Mouse (Mus musculus): ENCODE data around the gene Atp6v0a4. TPM values are rescaled to one million over a fixed set of nuclear protein-coding genes. Genes with fewer than 3 reads are reported as not detected.

The Atp6v0a4 gene
- polyA plus RNA-seq, 1 experiment from 2014 or later, result 0.45 TPM

GRCm38 (mm10) chr6:38148626-38149025 lies 24.2 kb upstream of the Atp6v0a4 start:
- H3K9ac ChIP-seq, result no peak overlapping the region
- no peak for ATAC-seq (ENCODE audit: extremely low read depth, insufficient number of reproducible peaks, low FRiP score, low TSS enrichment)
- peaks cover 53% of the 10 kb centered on the region for H3K4me1 ChIP-seq
- H3K4me2 ChIP-seq, result no peak overlapping the region
- no peaks in the 10 kb centered on the region for H3K27me3 ChIP-seq (replicated peaks)
- 85% methylated on average over 10 of the region's 10 CpGs for WGBS
- H3K27ac ChIP-seq (replicated peaks), result no peak overlapping the region
- H3K36me3 ChIP-seq, result peaks cover 18% of the 10 kb centered on the region
- no peaks in the 10 kb centered on the region for H3K9me3 ChIP-seq
- no peak overlapping the region for H3K4me3 ChIP-seq

- peaks cover 46% of the 10 kb centered on the region for H3K4me1 ChIP-seq
- no peak overlapping the region for H3K4me3 ChIP-seq
- ATAC-seq (ENCODE audit: extremely low read depth, insufficient number of reproducible peaks, low FRiP score, low TSS enrichment), result no peak
- H3K9ac ChIP-seq, result 0 out of 2 replicates have a peak overlapping the region, but pooled peaks have one; percentile 2
- peaks cover 21% of the 10 kb centered on the region for H3K36me3 ChIP-seq
- no peaks in the 10 kb centered on the region for H3K9me3 ChIP-seq
- no peak overlapping the region for H3K27ac ChIP-seq (replicated peaks)
- WGBS, result 82% methylated on average over 5 of the region's 5 CpGs
- no peak overlapping the region for H3K4me2 ChIP-seq
- no peaks in the 10 kb centered on the region for H3K27me3 ChIP-seq (replicated peaks)
Measured at GRCm38 (mm10) chr6:38147301-38147700, 22.9 kb upstream of the Atp6v0a4 start.

GRCm38 (mm10) chr6:38145463-38146065 lies 21.2 kb upstream of the Atp6v0a4 start:
- H3K4me1 ChIP-seq, result peaks cover 39% of the 10 kb centered on the region
- no peak overlapping the region for H3K4me2 ChIP-seq
- H3K36me3 ChIP-seq, result peaks cover 26% of the 10 kb centered on the region
- ATAC-seq (ENCODE audit: extremely low read depth, insufficient number of reproducible peaks, low FRiP score, low TSS enrichment), result no peak
- no peak overlapping the region for H3K9ac ChIP-seq
- H3K4me3 ChIP-seq, result no peak overlapping the region
- peak overlapping the region; percentile 71 for H3K27ac ChIP-seq (replicated peaks)
- no peaks in the 10 kb centered on the region for H3K27me3 ChIP-seq (replicated peaks)
- H3K9me3 ChIP-seq, result no peaks in the 10 kb centered on the region
- 61% methylated on average over 8 of the region's 8 CpGs for WGBS

GRCm38 (mm10) chr6:38144161-38144998 lies 20.0 kb upstream of the Atp6v0a4 start:
- H3K27ac ChIP-seq (replicated peaks), result peak overlapping the region; percentile 71
- 55% methylated on average over 9 of the region's 9 CpGs for WGBS
- no peak for ATAC-seq (ENCODE audit: extremely low read depth, insufficient number of reproducible peaks, low FRiP score, low TSS enrichment)
- H3K27me3 ChIP-seq (replicated peaks), result no peaks in the 10 kb centered on the region
- no peaks in the 10 kb centered on the region for H3K9me3 ChIP-seq
- H3K9ac ChIP-seq, result no peak overlapping the region
- peaks cover 25% of the 10 kb centered on the region for H3K36me3 ChIP-seq
- peaks cover 39% of the 10 kb centered on the region for H3K4me1 ChIP-seq
- H3K4me3 ChIP-seq, result no peak overlapping the region
- H3K4me2 ChIP-seq, result no peak overlapping the region

- Histone ChIP-seq H3K9ac (no peak overlapping the region), H3K36me3 (peaks cover 27% of the 10 kb centered on the region), H3K9me3 (no peaks in the 10 kb centered on the region), H3K4me1 (peaks cover 17% of the 10 kb centered on the region), H3K27ac (replicated peaks) (no peak overlapping the region), H3K4me3 (no peak overlapping the region), H3K27me3 (replicated peaks) (no peaks in the 10 kb centered on the region), H3K4me2 (no peak overlapping the region)
- no peak for ATAC-seq (ENCODE audit: extremely low read depth, insufficient number of reproducible peaks, low FRiP score, low TSS enrichment)
- WGBS, result 84% methylated on average over 9 of the region's 9 CpGs
Measured at GRCm38 (mm10) chr6:38140402-38140801, 16.0 kb upstream of the Atp6v0a4 start.

GRCm38 (mm10) chr6:38139086-38139485 lies 14.7 kb upstream of the Atp6v0a4 start:
- H3K9me3 ChIP-seq, result no peaks in the 10 kb centered on the region
- H3K27ac ChIP-seq (replicated peaks), result no peak overlapping the region
- no peak overlapping the region for H3K4me2 ChIP-seq
- no peak overlapping the region for H3K4me3 ChIP-seq
- ATAC-seq (ENCODE audit: extremely low read depth, insufficient number of reproducible peaks, low FRiP score, low TSS enrichment), result no peak
- H3K36me3 ChIP-seq, result peaks cover 34% of the 10 kb centered on the region
- WGBS, result 79% methylated on average over 3 of the region's 3 CpGs
- H3K9ac ChIP-seq, result no peak overlapping the region
- H3K4me1 ChIP-seq, result peaks cover 4% of the 10 kb centered on the region
- H3K27me3 ChIP-seq (replicated peaks), result no peaks in the 10 kb centered on the region

- no peak overlapping the region for H3K4me2 ChIP-seq
- no peak overlapping the region for H3K9ac ChIP-seq
- H3K4me3 ChIP-seq, result no peak overlapping the region
- no peaks in the 10 kb centered on the region for H3K9me3 ChIP-seq
- peaks cover 13% of the 10 kb centered on the region for H3K4me1 ChIP-seq
- WGBS, result 75% methylated on average over 8 of the region's 8 CpGs
- H3K27me3 ChIP-seq (replicated peaks), result no peaks in the 10 kb centered on the region
- peaks cover 34% of the 10 kb centered on the region for H3K36me3 ChIP-seq
- ATAC-seq (ENCODE audit: extremely low read depth, insufficient number of reproducible peaks, low FRiP score, low TSS enrichment), result no peak
- no peak overlapping the region for H3K27ac ChIP-seq (replicated peaks)
Measured at GRCm38 (mm10) chr6:38134806-38135559, 10.6 kb upstream of the Atp6v0a4 start.

GRCm38 (mm10) chr6:38131801-38132231 lies 7.4 kb upstream of the Atp6v0a4 start:
- Histone ChIP-seq H3K4me1 (peaks cover 13% of the 10 kb centered on the region), H3K9me3 (no peaks in the 10 kb centered on the region), H3K36me3 (peaks cover 53% of the 10 kb centered on the region), H3K27me3 (replicated peaks) (no peaks in the 10 kb centered on the region), H3K4me2 (no peak overlapping the region), H3K27ac (replicated peaks) (peak overlapping the region; percentile 66), H3K9ac (no peak overlapping the region), H3K4me3 (no peak overlapping the region)
- WGBS, result 42% methylated on average over 4 of the region's 4 CpGs
- no peak for ATAC-seq (ENCODE audit: extremely low read depth, insufficient number of reproducible peaks, low FRiP score, low TSS enrichment)

- Histone ChIP-seq H3K36me3 (peaks cover 35% of the 10 kb centered on the region), H3K9me3 (no peaks in the 10 kb centered on the region), H3K27ac (replicated peaks) (no peak overlapping the region), H3K4me2 (no peak overlapping the region), H3K4me3 (no peak overlapping the region), H3K9ac (no peak overlapping the region), H3K4me1 (peaks cover 13% of the 10 kb centered on the region), H3K27me3 (replicated peaks) (no peaks in the 10 kb centered on the region)
- 89% methylated on average over 5 of the region's 5 CpGs for WGBS
- ATAC-seq (ENCODE audit: extremely low read depth, insufficient number of reproducible peaks, low FRiP score, low TSS enrichment), result no peak
Measured at GRCm38 (mm10) chr6:38129883-38130282, 5.5 kb upstream of the Atp6v0a4 start.

GRCm38 (mm10) chr6:38128115-38128514 lies 3.7 kb upstream of the Atp6v0a4 start:
- H3K4me1 ChIP-seq, result peaks cover 21% of the 10 kb centered on the region
- H3K9me3 ChIP-seq, result no peaks in the 10 kb centered on the region
- peaks cover 32% of the 10 kb centered on the region for H3K36me3 ChIP-seq
- no peak overlapping the region for H3K4me3 ChIP-seq
- 76% methylated on average over 14 of the region's 14 CpGs for WGBS
- no peak overlapping the region for H3K4me2 ChIP-seq
- no peak for ATAC-seq (ENCODE audit: extremely low read depth, insufficient number of reproducible peaks, low FRiP score, low TSS enrichment)
- H3K27ac ChIP-seq (replicated peaks), result no peak overlapping the region
- no peaks in the 10 kb centered on the region for H3K27me3 ChIP-seq (replicated peaks)
- no peak overlapping the region for H3K9ac ChIP-seq

- Histone ChIP-seq H3K9me3 (no peaks in the 10 kb centered on the region), H3K9ac (no peak overlapping the region), H3K27ac (replicated peaks) (no peak overlapping the region), H3K4me2 (no peak overlapping the region), H3K36me3 (peaks cover 30% of the 10 kb centered on the region), H3K4me3 (no peak overlapping the region), H3K4me1 (peaks cover 20% of the 10 kb centered on the region), H3K27me3 (replicated peaks) (no peaks in the 10 kb centered on the region)
- 86% methylated on average over 3 of the region's 3 CpGs for WGBS
- ATAC-seq (ENCODE audit: extremely low read depth, insufficient number of reproducible peaks, low FRiP score, low TSS enrichment), result no peak
Measured at GRCm38 (mm10) chr6:38125462-38125861, 1.1 kb upstream of the Atp6v0a4 start.
